Mouse (Mus musculus): ENCODE data around the gene Psmb2. TPM values are rescaled to one million over a fixed set of nuclear protein-coding genes. Genes with fewer than 3 reads are reported as not detected.

Psmb2 gene
- polyA plus RNA-seq, 1 experiment: 166 TPM

DNA sequence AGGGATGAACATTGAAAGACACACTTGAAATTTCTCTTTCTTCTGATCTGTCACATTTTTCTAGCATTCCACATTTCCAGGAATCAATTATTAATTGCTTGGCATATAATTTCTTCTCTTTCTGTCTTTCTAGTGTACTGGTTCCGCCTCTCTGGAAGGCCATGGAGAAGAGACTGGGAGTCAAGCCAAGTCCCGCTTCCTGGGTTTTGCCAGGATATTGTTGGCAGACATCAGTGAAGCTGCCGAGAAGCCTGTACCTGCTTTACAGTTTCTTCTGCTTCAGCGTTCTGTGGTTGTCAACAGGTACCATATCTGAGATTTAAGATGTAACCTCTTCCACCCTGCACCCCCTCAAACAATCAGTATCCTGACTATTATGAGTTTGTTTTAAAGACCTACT is 79.3 kb downstream of the Psmb2 start:
- Histone ChIP-seq H3K4me3 (ENCODE audit: insufficient read depth, low read length) (no peak overlapping the region), H3K27ac (ENCODE audit: insufficient read depth, low read length) (no peak overlapping the region), H3K4me1 (ENCODE audit: control insufficient read depth, insufficient read depth, low read length) (peaks cover 2% of the 10 kb centered on the region; the same call in 1 of the 2 replicates)
- TF ChIP-seq CTCF (IDR thresholded peaks at IDR 0.05; ENCODE audit: extremely low read depth, insufficient read depth, low read length) (no peak), POLR2A (IDR thresholded peaks at IDR 0.05; ENCODE audit: extremely low read depth, insufficient read depth, low read length) (no peak)

DNA sequence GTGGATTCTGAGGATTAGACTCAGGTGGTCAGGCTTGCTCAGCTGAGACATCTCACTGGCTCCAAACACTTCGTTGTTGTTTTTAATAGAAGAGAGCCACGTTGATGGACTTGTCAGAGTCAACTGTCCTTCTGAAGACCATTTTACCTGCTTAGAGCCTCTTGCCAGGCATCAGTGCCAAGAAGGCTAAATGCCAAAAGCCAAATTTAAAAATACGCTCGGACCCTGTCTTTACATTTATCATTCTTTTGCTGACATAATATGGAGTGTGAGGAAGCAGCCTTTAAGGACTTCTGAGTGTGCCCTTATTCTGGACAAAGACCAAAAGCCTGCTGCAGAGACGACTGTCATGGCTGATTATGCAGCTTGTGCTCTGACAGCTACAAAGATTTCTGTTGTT is 80.9 kb downstream of the Psmb2 start:
- Histone ChIP-seq H3K4me1 (ENCODE audit: control insufficient read depth, insufficient read depth, low read length) (peaks cover 2% of the 10 kb centered on the region; the same call in 1 of the 2 replicates), H3K4me3 (ENCODE audit: insufficient read depth, low read length) (no peak overlapping the region)
- TF ChIP-seq CTCF (IDR thresholded peaks at IDR 0.05; ENCODE audit: extremely low read depth, insufficient read depth, low read length): no peak
- no peak for TF ChIP-seq POLR2A (IDR thresholded peaks at IDR 0.05; ENCODE audit: extremely low read depth, insufficient read depth, low read length)

More for the DNA sequence above, 80.9 kb downstream of the Psmb2 start:
- no peak overlapping the region for H3K27ac ChIP-seq (ENCODE audit: insufficient read depth, low read length)

Other genes starting within 250 kb of the Psmb2 start
- gene Ago3, start 248.1 kb upstream of the Psmb2 start, polyA plus RNA-seq (2012; rRNA removed): 11.3 and 11.4 TPM in 2 replicates
- gene Ago1, start 209.0 kb upstream of the Psmb2 start, polyA plus RNA-seq (2012; rRNA removed): 28.0 and 31.8 TPM in 2 replicates
- 5.6 and 6.5 TPM in 2 replicates for gene Ago4, start 144.2 kb upstream of the Psmb2 start, polyA plus RNA-seq (2012; rRNA removed)
- 0.62 and 0.77 TPM in 2 replicates for gene Clspn, start 120.7 kb upstream of the Psmb2 start, polyA plus RNA-seq (2012; rRNA removed)
- 63.3 and 63.5 TPM in 2 replicates for gene 5730409E04Rik, start 67.8 kb upstream of the Psmb2 start, polyA plus RNA-seq (2012; rRNA removed)
- not detected in 2 replicates for gene Tfap2e, start 58.6 kb downstream of the Psmb2 start, polyA plus RNA-seq (2012; rRNA removed)
- gene Ncdn, start 75.8 kb downstream of the Psmb2 start, polyA plus RNA-seq (2012; rRNA removed): 896 and 954 TPM in 2 replicates
- gene AU040320, start 75.9 kb downstream of the Psmb2 start, polyA plus RNA-seq (2012; rRNA removed): 43.0 and 43.6 TPM in 2 replicates